Mouse (Mus musculus): Measurements from ENCODE around the gene Slx1b.
"Not testable (repeated sequence)": the region's sequence is repeated elsewhere in the genome, so short reads cannot be mapped to it uniquely, and the experiment has no call there.

Gene Slx1b

DNA sequence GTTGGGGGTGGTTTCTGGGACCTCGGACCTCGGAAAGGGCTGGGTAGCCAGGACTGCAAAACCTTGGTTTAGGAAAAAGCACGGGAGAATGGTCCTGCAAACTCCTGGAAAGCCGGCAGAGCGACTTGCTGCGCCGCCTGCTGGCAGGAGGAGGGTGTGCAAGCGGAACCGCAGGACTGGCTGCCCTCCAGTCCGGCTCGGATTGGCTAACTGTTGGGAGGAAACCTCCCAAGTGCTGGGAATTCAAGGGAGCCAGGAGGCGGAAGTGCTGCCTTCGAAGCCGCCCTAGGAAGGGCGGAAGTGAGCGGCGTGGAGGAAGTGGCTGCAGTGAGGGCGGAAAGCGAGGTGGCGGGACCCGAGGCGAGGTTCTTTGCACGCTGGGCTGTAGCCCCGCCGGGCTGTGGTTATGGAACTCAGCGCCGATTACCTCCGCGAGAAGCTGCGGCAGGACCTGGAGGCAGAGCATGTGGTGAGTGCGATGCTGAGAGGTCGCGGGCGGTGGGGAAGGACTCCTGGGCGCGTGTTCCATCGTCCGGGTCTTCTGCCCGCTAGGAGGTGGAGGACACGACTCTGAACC is at the start of gene Slx1b:
Slx1b (minus strand) TSS at position 154 of the 577 bp plus-strand sequence.
- DNase-seq (ENCODE audit: low spot score in 2 of 2) = peak; percentile 78 to 84

- no peak for DNase-seq (ENCODE audit: low spot score in 2 of 2)
Observed at GRCm38 (mm10) chr7:126741964-126742482, 46.4 kb upstream of the Slx1b start.

DNA sequence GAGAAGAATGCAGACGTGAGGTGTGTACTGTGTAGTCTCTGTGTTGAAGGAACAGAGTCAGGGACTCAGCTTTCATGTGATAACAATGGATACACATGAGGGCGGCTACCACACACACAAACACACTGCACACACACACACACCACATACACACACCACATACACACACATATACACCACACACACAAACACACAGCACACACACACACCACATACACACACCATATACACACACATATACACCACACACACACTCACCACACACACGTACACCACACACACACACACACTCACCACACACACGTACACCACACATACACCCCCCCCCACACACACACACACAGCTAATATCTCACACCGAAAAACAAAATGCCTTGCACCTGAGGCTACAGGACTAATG is 45.9 kb upstream of the Slx1b start:
- DNase-seq (ENCODE audit: low spot score in 2 of 2) = no peak

DNA sequence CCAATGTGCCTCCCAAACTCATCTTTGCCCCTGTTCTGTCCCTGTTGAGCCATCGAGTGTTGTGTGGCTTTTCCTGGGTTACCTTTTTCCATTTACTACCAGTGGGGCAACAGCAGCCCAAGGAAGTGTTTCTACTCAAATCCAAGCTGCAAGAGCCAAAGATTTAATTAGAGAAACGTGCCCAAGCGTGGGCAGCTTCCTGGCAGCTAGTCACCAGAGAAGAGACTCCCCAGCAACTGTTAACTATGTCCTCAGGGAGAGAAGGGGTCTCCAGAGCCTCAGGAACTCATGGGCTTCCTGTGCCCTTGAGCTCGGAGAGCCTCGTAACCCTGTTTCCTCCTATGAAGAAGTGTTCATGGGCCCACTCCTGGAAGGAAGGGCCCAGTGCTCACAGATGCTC is 45.4 kb upstream of the Slx1b start:
- DNase-seq (ENCODE audit: low spot score in 2 of 2) = no peak

GRCm38 (mm10) chr7:126740132-126740735 is 44.6 kb upstream of the Slx1b start:
- DNase-seq (ENCODE audit: low spot score in 2 of 2) = no peak

DNA sequence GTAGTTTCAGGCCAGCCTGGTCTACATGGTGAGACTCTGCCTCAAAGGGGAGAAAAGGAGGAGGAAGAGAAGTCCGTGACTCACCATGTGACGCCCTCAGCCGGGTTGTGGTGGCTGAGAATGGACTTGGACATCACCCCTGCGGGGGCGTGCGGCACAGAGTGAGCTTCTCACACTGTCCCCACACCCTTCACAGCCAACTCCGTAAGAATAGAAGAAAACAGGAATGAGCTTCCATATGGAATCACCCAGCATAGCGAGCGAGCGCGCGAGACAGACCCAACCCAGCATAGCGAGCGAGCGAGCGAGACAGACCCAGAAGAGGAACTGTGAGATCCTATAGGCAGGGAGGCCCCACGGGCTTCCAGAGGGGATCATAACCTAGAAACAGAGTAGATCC is 44.0 kb upstream of the Slx1b start:
- DNase-seq (ENCODE audit: low spot score in 2 of 2) = no peak

DNA sequence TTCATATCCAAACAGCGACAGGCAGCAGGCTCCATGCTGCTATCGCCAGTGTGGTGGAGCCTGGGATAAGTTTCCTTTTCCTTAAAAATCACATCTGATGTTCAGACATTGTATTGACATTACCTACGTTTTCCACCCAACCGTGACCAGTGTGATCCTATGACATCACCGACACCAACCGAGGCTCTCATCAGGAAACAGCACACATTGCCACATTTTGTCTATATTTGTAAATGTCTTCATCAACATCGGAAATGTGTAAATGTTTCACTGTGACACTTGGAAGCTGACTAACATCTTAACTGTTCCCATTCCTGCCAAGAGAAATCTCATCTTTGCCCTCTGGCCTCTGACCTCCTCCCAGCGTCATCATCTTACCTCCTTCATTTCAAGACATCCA is 40.5 kb upstream of the Slx1b start:
- no peak for DNase-seq (ENCODE audit: low spot score in 2 of 2)

GRCm38 (mm10) chr7:126730256-126730789 is 34.7 kb upstream of the Slx1b start:
- DNase-seq (ENCODE audit: low spot score in 2 of 2) = not testable (repeated sequence)

DNA sequence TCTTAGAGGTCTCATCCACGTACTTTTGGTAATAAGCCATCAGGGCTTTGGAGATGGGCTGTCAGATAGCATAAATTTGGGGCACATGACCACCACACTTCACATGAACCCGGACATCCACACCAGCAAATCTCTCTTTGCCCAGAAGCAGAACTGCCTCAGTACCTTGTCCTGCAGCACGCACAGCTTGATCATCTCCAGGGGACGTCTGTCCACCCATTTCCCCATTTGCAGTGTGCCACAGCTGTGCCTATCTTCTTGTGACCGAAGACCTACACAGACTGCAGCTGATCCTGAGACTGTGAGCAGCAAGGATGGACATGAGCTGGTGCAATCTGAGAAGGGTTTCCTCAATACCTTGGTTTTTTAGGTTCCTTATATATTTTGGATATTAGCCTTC is 30.1 kb upstream of the Slx1b start:
- DNase-seq (ENCODE audit: low spot score in 2 of 2) = no peak

DNA sequence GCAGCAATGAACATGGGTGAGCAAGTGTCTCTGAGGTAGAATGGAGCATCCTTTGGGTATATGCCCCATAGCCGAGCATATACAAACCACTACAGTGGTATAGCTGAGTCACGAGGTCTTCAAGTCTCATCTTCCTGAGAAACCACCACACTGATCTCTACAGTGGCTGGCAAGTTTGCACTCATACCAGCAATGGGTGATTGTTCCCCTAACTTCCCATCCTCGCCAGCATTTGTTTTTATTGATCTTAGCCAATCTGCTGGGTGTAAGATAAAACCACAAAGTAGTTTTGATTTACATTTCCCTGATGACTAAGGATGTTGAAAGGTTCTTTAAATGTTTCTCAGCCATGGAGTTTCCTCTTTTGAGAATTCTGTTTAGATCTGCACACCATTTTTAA is 29.5 kb upstream of the Slx1b start:
- no peak for DNase-seq (ENCODE audit: low spot score in 2 of 2)

DNA sequence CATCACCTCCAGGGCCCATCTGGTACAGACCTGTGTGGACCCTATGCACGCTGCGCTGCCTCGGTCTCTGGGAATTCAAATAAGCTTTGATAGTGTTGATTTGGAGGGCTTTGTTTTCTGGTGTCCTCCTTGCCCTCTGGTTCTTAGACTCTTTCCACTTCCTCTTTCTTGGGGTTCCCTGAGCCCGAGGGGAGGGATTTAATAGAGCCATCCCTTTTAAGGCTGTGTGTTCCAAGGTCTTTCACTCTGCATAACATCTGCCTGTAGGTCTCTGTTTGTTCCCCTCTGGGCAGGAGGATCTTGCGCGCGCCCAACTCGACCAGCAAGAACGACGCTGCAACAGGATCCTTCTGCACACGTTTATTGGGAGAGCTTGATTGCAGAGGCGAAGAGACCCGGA is 26.1 kb upstream of the Slx1b start:
- no peak for DNase-seq (ENCODE audit: low spot score in 2 of 2)

- DNase-seq (ENCODE audit: low spot score in 2 of 2) = no peak
Observed at GRCm38 (mm10) chr7:126718787-126719337, 23.3 kb upstream of the Slx1b start.

GRCm38 (mm10) chr7:126717566-126717965 is 22.0 kb upstream of the Slx1b start:
- no peak for DNase-seq (ENCODE audit: low spot score in 2 of 2)

- DNase-seq (ENCODE audit: low spot score in 2 of 2) = no peak
Observed at GRCm38 (mm10) chr7:126715679-126716078, 20.1 kb upstream of the Slx1b start.

DNA sequence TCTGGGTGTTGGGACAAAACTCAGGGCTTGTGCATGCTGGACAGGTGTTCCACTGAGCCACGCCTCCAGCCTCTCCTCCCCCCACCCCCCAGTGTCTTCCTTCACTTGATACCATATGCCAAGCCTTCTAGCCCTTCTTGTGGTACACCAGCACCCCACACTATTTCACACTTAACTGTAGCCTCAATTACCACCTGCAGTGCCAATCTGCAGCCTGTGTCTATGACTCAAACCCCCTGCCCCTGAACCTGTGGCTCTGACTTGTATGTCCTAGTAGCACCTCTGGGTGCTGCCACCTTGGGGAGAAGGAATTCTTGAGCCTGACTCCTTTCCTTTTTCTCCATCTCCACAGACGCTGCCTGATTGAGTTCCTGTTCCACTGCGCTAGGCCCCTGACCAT is 16.3 kb upstream of the Slx1b start:
- DNase-seq (ENCODE audit: low spot score in 2 of 2) = no peak

DNA sequence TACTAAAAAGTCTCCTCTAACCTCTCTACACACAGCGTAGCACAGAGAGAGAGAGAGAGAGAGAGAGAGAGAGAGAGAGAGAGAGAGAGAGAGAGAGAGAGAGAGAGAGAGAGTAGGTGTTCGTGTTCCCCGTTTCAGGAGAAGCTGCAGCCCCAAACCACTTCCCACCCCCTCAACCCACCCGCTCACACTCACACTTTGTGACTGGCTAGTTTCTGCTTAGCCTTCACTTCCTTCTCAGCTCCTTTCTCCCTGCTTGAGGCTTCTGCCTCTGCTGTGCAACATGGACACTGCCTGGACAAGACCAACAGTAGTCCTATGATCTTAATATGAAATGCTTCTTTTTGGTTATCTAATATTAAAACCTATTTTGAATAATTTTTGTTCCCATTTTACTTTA is 14.7 kb upstream of the Slx1b start:
- no peak for DNase-seq (ENCODE audit: low spot score in 2 of 2)

DNA sequence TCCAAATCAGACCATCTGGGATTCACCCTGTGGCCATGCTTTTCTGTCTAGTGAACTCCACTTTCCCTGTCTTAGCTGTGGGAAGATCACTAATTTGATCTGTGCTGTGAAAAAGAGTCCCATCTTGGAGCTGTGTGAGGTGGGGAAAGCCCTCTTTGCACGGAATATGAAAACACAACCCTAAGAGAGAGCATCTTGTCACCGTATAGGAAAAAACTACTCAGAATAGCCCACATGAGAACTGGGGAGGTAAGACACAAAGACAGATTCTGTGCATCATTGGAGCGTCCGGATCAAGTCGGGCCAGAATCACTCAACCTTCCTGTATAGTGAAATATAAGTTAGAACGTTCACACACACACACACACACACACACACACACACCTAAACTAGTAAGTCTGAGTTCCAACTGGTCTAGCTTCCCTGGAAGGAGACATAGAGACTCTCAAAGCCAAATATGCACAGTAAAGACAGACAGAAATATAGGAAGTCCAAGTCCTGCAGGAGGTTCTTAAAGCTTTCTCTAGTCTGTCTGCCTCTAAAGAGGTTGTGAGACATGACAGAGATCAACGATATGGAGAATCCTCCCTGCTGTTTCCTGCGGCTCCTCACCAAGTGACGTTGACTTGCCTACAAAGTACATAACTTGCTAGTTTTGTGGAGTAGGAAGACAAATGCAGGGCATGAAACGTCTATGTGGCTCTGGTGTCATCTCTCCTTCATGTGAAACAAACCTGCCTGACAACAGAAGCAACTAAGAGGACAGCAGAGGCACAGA is 12.8 kb upstream of the Slx1b start:
- no peak for DNase-seq (ENCODE audit: low spot score in 2 of 2)

DNA sequence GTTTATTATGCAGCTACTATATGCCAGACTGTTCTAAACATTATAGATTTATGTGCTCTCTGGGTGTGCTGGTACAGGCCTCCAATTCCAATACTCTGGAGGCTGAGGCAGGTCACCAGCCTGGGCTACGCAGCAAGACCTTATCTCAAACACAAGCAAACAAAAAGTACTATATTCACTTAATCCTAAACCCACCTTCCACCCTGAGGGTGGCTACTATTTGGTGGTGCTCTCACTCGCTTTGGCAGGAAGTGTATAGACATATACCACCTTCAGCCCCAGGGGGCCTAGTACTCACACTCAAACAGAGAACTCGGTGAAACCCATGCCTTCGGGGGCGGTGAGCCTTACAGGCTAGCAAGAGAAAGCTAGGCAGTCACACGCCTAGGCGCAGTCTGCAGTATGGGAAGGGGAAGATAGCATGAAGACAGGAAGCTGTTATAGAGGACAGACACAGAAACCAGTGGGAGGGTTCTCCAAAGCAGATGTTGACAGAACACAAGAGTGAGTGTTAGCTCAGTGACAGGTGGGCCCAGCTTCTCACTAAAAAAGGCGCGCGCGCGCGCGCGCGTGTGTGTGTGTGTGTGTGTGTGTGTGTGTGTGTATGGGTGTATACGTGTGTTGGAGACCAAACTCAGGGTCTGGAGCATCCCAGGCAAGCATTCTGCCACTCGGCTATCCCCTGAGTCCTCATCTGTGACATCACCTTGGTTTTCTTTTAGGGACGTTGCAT is 12.0 kb upstream of the Slx1b start, which contains the start of gene Coro1a:
Coro1a (minus strand) TSS at position 346 of the 733 bp plus-strand sequence.
- DNase-seq (ENCODE audit: low spot score in 2 of 2) = peak in 1 of 2 experiments; percentile 64

DNA sequence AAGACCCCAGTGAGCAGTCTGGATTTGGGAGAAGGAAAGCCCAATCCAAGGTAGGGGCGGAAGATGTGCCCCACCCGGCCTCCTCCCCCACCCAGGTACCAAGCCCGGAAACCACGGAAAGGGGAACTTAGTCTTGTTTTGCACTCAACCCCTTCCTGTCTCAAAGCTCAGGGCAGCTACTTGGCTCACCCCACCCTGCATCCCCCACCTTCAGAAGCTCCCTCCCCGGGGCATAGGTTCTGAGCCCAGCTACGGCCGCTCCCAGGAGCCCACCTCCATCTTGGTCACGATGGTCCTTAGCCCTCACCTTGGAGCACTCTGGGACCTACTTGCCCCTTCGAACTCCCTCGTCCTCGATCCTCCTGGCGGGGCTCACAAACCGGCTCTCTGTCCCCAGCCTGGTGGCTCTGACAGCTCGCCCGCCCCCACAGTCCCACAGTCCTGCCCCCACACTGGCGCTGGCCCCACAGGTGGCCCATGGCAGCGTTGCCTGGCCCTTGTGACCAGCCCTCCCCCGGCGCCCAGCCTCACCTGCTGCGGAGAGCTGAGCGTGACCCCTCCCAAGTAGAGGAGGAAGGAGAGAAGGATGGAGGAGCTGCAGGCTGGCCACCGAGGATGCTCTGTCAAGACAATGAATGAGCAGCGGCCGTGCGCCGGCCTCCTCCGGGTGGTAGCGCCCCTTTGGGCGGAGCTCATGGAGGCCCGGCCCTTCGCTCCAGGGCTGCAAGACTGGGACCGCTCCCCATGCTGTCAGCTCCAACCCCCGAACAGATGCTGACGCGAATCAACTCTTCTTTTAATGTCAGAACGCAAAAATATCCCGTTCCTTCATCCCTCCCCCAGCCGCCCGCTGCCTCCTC is 8.8 kb upstream of the Slx1b start:
- peak; percentile 74 to 83 for DNase-seq (ENCODE audit: low spot score in 2 of 2)

DNA sequence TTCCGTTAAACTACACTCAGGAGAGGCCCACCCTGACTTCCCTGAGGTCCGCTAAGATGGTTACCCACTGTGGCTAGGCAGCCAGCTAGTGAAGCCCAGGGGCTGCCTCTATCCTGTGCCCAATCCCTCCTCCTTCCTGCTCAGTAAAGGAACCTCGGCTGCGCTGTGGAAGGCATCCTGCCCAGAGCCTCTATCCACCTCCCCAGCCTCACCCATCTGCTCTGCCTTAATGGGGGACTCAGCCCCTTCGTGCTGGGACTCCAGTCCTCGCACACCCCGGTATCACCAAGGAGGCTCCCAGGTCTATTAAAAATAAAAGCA is 8.1 kb upstream of the Slx1b start:
- DNase-seq (ENCODE audit: low spot score in 2 of 2) = no peak
